Mouse (Mus musculus) lung, postnatal 0 days (tissue): ENCODE data around the gene Gm49373. TPM values are rescaled to one million over a fixed set of nuclear protein-coding genes. Genes with fewer than 3 reads are reported as not detected.
"Not testable (repeated sequence)": the region's sequence is repeated elsewhere in the genome, so short reads cannot be mapped to it uniquely, and the experiment has no call there.

Source experiments
- ATAC-seq: fragments of 200-750 bp; cut with Nextera tagmentation; 2 replicates; pipeline ENCODE4 v1.8.0; 2017; ENCODE audit warnings: moderate library complexity
- DNase-seq: peaks from one replicate; pipeline ENCODE4 v3.0.0-alpha.2; 2016; ENCODE audit warnings: low spot score
- H3K27ac ChIP-seq: fragments of 300-500 bp; sonication (generic); 2 replicates; pipeline ENCODE4 v1.5.1; 2014; ENCODE audit warnings: antibody characterized with exemption, mild to moderate bottlenecking, low read length, mixed read lengths
- H3K27me3 ChIP-seq: fragments of 300-500 bp; sonication (generic); replicated peaks from 2 replicates; pipeline ENCODE4 v1.6.1; 2014; ENCODE audit warnings: low read length, mixed read lengths; ENCODE audit not compliant: insufficient read depth
- H3K36me3 ChIP-seq: fragments of 300-500 bp; sonication (generic); 2 replicates; pipeline ENCODE4 v1.6.1; 2014; ENCODE audit warnings: low read length, mixed read lengths; ENCODE audit not compliant: insufficient read depth
- H3K4me1 ChIP-seq: fragments of 300-500 bp; sonication (generic); 2 replicates; pipeline ENCODE4 v1.6.1; 2014; ENCODE audit warnings: antibody characterized with exemption, low read depth, low read length, mixed read lengths; ENCODE audit not compliant: insufficient read depth
- H3K4me2 ChIP-seq: fragments of 300-500 bp; sonication (generic); replicated peaks from 2 replicates; pipeline ENCODE4 v1.6.1; 2014; ENCODE audit warnings: low read depth, mild to moderate bottlenecking, low read length, moderate library complexity, mixed read lengths
- H3K4me3 ChIP-seq: fragments of 300-500 bp; sonication (generic); 2 replicates; pipeline ENCODE4 v1.5.1; 2014; ENCODE audit warnings: low read depth, low read length
- H3K9ac ChIP-seq: fragments of 300-500 bp; sonication (generic); replicated peaks from 2 replicates; pipeline ENCODE4 v1.6.1; 2014; ENCODE audit warnings: low read depth, mild to moderate bottlenecking
- H3K9me3 ChIP-seq: fragments of 300-500 bp; sonication (generic); 2 replicates; pipeline ENCODE4 v1.6.1; 2016; ENCODE audit warnings: low read length, mixed read lengths
- CTCF ChIP-seq: IDR thresholded peaks from 2 replicates; pipeline ENCODE4 v1.5.1; 2016; ENCODE audit warnings: antibody characterized with exemption, mild to moderate bottlenecking
- EP300 ChIP-seq: IDR thresholded peaks from 2 replicates; pipeline ENCODE4 v1.6.1; 2016; ENCODE audit warnings: antibody characterized with exemption, mild to moderate bottlenecking, control low read depth
- WGBS: fragments of 180-500 bp; shearing (Covaris S2); extraction: QIAGEN DNeasy Blood & Tissue Kit; methylation state at CpG from one replicate; pipeline ENCODE4 v1.1.7; 2014; 5-methylcytosine and 5-hydroxymethylcytosine counted together
- polyA plus RNA-seq: library from polyadenylated mRNA; unstranded; fragments of >200 nt; fragmentation: Nextera tagmentation; extraction: Ambion mirVana; gene quantifications from 2 replicates; pipeline ENCODE4 v1.2.1, GENCODE M21; 2015

The Gm49373 gene
- polyA plus RNA-seq, 1 experiment from 2014 or later: 0.11 TPM

DNA sequence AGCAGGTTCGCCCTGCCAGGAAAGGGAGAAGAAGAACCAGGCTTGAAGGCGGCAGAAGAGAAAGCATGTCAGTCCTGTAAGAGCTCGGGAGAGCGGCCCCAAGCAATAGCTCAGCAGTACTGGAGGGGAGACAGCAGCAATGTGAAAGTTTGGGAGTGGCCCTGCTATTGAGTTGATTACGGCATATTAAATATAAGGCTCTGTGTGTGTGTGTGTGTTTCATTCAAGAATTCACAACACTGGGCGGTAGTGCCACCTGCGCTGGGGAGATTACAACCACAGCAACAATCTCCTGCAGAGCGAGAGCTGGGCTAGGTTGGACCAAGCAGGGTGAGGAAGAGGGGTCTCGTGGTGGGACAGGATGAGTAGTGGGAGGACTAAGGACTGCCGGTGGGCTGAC lies 21.3 kb downstream of the Gm49373 start:
- H3K9me3 ChIP-seq: no peaks in the 10 kb centered on the region
- H3K4me2 ChIP-seq: no peak overlapping the region
- no peaks in the 10 kb centered on the region for H3K27me3 ChIP-seq
- ATAC-seq (no peak), DNase-seq (no peak)
- H3K4me3 ChIP-seq: no peak overlapping the region
- no peak overlapping the region for H3K9ac ChIP-seq
- TF ChIP-seq EP300 (no peak), CTCF (no peak)
- no peak overlapping the region for H3K27ac ChIP-seq
- WGBS: 51% methylated on average over 10 of the region's 10 CpGs
- no peaks in the 10 kb centered on the region for H3K4me1 ChIP-seq
- no peaks in the 10 kb centered on the region for H3K36me3 ChIP-seq

DNA sequence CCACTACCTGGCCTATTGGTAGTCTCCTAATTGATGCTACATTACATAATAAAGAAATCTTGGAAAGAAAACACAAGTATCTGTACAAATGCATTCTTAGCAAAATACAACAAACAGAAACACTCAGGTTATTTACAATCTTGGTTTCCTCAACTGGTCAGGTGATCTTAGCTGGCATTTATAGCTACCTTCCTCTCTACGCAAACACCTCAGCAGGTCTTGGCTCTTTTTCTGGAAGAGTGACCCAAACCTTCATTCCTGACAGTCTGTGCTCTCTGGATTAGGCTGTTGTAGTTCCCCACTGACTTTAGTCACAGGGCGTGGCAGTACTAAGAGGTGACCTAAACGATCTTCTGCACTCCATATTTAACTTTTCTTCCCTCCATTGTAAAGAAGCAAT lies 27.7 kb downstream of the Gm49373 start:
- H3K36me3 ChIP-seq: no peaks in the 10 kb centered on the region
- H3K4me2 ChIP-seq: no peak overlapping the region
- WGBS: 75% methylated on average over 3 of the region's 3 CpGs
- no peaks in the 10 kb centered on the region for H3K9me3 ChIP-seq
- TF ChIP-seq EP300 (no peak), CTCF (no peak)
- no peak for ATAC-seq
- no peak overlapping the region for H3K9ac ChIP-seq
- no peaks in the 10 kb centered on the region for H3K27me3 ChIP-seq
- DNase-seq: no peak
- H3K4me1 ChIP-seq: no peaks in the 10 kb centered on the region
- H3K4me3 ChIP-seq: no peak overlapping the region
- H3K27ac ChIP-seq: no peak overlapping the region

DNA sequence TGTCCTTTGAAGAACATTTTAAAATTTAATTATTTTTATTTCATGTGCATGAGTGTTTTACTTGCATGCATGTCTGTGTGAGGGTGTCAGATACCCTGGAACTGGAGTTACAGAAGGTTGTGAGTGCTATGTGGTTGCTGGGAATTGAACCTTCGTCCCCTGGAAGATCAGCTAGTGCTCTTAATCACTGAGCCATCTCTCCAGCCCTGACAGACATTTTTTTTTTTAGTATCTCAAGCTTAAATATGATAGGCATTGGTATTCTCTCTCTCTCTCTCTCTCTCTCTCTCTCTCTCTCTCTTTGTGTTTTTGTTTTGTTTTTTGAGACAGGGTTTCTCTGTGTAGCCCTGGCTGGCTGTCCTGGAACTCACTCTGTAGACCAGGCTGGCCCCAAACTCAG lies 28.1 kb downstream of the Gm49373 start:
- not testable (repeated sequence) for H3K27me3 ChIP-seq, H3K27ac ChIP-seq, H3K4me3 ChIP-seq, H3K4me1 ChIP-seq, DNase-seq, H3K9ac ChIP-seq, H3K9me3 ChIP-seq, H3K36me3 ChIP-seq, ATAC-seq, H3K4me2 ChIP-seq
- WGBS: 38% methylated on average over 1 of the region's 1 CpGs

DNA sequence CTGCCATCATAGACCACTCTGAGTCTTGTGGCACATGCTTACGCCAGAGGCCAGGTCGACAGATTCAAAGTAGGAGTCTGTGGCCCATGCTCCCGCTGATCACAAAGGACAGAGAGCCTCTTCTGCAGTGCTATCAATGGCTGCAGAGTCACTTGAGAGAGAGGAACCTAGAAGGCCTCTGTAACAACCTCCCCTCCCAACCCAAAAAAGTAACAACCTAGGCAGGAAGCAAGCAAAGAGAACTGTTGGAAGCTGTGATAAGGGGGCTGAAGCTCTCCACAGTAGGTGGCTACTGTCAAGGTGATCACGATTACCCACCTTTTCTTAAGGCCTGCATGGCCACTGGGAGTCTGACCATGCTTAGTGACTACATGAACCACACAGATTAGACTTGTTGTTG lies 29.3 kb downstream of the Gm49373 start:
- Histone ChIP-seq H3K36me3 (no peaks in the 10 kb centered on the region), H3K9me3 (no peaks in the 10 kb centered on the region), H3K27me3 (no peaks in the 10 kb centered on the region; the same call in 1 of the 2 replicates), H3K9ac (no peak overlapping the region), H3K4me3 (no peak overlapping the region), H3K4me1 (no peaks in the 10 kb centered on the region), H3K4me2 (no peak overlapping the region), H3K27ac (no peak overlapping the region)
- 82% methylated on average over 4 of the region's 4 CpGs for WGBS
- ATAC-seq (no peak), DNase-seq (no peak)
- no peak for TF ChIP-seq CTCF

DNA sequence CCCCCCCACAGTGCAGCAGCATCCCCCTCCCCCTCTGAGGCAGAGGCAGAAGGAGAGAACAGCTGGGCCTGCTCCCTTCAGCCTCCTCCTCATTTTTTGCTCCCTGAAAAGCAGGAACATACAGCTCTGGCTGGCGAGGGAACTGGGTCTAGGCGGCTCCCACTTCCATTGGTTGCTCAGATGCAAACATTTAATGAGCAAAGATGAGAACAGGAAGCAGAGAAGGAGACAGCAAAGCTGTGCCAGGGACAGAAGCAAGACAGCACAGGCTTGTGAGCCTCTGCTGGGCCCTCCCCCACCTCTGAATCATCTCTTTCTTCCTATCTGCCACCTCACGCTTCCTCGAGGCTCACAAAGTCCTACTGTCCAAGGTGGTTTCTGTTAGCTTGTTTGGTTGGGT lies 31.6 kb downstream of the Gm49373 start:
- 40% methylated on average over 4 of the region's 4 CpGs for WGBS
- no peak for TF ChIP-seq CTCF
- no peak for TF ChIP-seq EP300
- Histone ChIP-seq H3K4me1 (0 out of 2 replicates have a peak, but pooled peaks cover 5% of the 10 kb centered on the region), H3K4me3 (no peak overlapping the region), H3K4me2 (no peak overlapping the region), H3K27me3 (peaks cover 13% of the 10 kb centered on the region), H3K9ac (no peak overlapping the region), H3K36me3 (no peaks in the 10 kb centered on the region), H3K27ac (no peak overlapping the region), H3K9me3 (no peaks in the 10 kb centered on the region)
- no peak for DNase-seq
- ATAC-seq: no peak

DNA sequence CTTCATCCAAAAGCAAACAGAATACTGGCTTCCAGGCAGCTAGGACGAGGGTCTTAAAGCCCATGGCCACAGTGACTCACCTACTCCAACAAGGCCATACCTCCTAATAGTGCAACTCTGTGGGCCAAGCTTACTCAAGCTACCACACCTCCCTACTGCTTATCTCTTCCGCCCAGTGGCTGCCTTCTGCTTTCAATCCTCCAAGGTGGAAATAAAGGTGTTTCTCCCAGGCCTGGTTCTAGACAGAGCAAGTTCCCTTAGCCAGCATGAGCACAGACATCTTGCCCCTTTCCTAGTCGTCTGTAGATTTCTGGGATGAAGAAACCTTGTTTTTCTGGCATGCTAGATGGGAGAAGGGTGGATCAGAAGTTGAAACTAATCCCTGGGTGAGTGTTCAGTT lies 33.1 kb downstream of the Gm49373 start:
- Histone ChIP-seq H3K4me1 (0 out of 2 replicates have a peak, but pooled peaks cover 5% of the 10 kb centered on the region), H3K9me3 (no peaks in the 10 kb centered on the region), H3K4me3 (no peak overlapping the region), H3K36me3 (no peaks in the 10 kb centered on the region), H3K9ac (no peak overlapping the region), H3K4me2 (no peak overlapping the region), H3K27me3 (peaks cover 27% of the 10 kb centered on the region), H3K27ac (no peak overlapping the region)
- 67% methylated on average over 3 of the region's 3 CpGs for WGBS
- no peak for ATAC-seq
- TF ChIP-seq CTCF (no peak), EP300 (no peak)
- DNase-seq: no peak

DNA sequence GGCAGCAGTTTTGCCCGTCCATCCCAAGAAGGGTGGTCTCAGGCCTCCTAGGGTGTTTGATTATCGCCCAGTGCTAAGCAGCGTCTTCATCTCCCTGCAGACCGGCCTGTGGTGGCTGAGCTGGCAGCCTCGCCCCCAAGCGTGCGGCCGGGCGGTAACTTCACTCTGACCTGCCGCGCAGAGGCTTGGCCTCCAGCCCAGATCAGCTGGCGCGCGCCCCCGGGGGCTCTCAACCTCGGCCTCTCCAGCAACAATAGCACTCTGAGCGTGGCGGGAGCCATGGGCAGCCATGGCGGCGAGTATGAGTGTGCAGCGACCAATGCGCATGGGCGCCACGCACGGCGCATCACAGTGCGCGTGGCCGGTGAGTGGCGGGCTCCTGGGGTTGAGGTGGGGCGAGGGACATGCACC lies 35.4 kb downstream of the Gm49373 start:
- no peaks in the 10 kb centered on the region for H3K9me3 ChIP-seq
- 3% methylated on average over 30 of the region's 31 CpGs for WGBS
- H3K4me3 ChIP-seq: peak overlapping the region; percentile 27
- no peak for TF ChIP-seq EP300
- no peak for TF ChIP-seq CTCF
- peak; percentile 68 for DNase-seq
- peak overlapping the region; percentile 57 for H3K4me2 ChIP-seq
- no peak overlapping the region for H3K27ac ChIP-seq
- H3K9ac ChIP-seq: no peak overlapping the region
- H3K36me3 ChIP-seq: no peaks in the 10 kb centered on the region
- ATAC-seq: peak; percentile 39
- H3K27me3 ChIP-seq: peaks cover 42% of the 10 kb centered on the region
- peaks cover 9% of the 10 kb centered on the region; the same call in 1 of the 2 replicates for H3K4me1 ChIP-seq
